Mouse (Mus musculus) left cerebral cortex, postnatal 36 days (tissue): ENCODE results near the gene Prph2. TPM values are rescaled to one million over a fixed set of nuclear protein-coding genes. Genes with fewer than 3 reads are reported as not detected.

Experiments used
- DNase-seq, 2 experiments: peaks; one replicate each; pipeline ENCODE4 v3.0.0; 2021 to 2022; ENCODE audit warnings: low spot score in 2 of 2, mixed read lengths in 1 of 2
- intact Hi-C: fragments of 180-260 bp; cut with DNase I; formaldehyde crosslinking; loops from one replicate; pipeline ENCODE4 v1.15.1; 2025
- total RNA-seq, 2 experiments: library from RNA; stranded (reverse); gene quantifications; 2 replicates each; pipeline ENCODE4 v1.2.3; 2021

Prph2 gene
- total RNA-seq, 2 experiments from 2014 or later = not detected

GRCm38 (mm10) chr17:46890116-46890815, 20.0 kb upstream of the Prph2 start, which contains the start of gene Tbcc:
Tbcc (plus strand) TSS chr17:46890684.
- intact Hi-C loops = loop anchor here (1.0 to 2.0 kb wide), 2 partner anchors 33 to 107 kb away; partner anchors contain the start of gene Rpl7l1
- peak; percentile 96 to 97 for DNase-seq

GRCm38 (mm10) chr17:46890843-46891594, 19.2 kb upstream of the Prph2 start:
- intact Hi-C loops = loop anchor here (1.0 to 2.0 kb wide), 2 partner anchors 34 to 108 kb away; partner anchors contain the start of gene Rpl7l1
- DNase-seq = peak; percentile 24 to 80

GRCm38 (mm10) chr17:46895426-46895825, 14.8 kb upstream of the Prph2 start:
- no peak for DNase-seq
- intact Hi-C loops = no loop called here

GRCm38 (mm10) chr17:46897221-46897950, 12.9 kb upstream of the Prph2 start:
- no peak for DNase-seq
- intact Hi-C loops = no loop called here

GRCm38 (mm10) chr17:46900941-46901340, 9.3 kb upstream of the Prph2 start:
- intact Hi-C loops = loop anchor here (5.0 kb wide), 1 partner anchor 131 kb away; no protein-coding TSS in a partner anchor
- no peak for DNase-seq

- intact Hi-C loops = loop anchor here (5.0 kb wide), 1 partner anchor 128 kb away; no protein-coding TSS in a partner anchor
- DNase-seq = peak; percentile 64 to 74
Observed at GRCm38 (mm10) chr17:46903876-46904490, 6.3 kb upstream of the Prph2 start.

GRCm38 (mm10) chr17:46912331-46912730, 2.1 kb downstream of the Prph2 start:
- intact Hi-C loops = no loop called here
- no peak for DNase-seq

GRCm38 (mm10) chr17:46915129-46915528, 4.9 kb downstream of the Prph2 start:
- no peak for DNase-seq
- intact Hi-C loops = no loop called here

- no peak for DNase-seq
- intact Hi-C loops = no loop called here
Observed at GRCm38 (mm10) chr17:46918951-46919350, 8.7 kb downstream of the Prph2 start.

GRCm38 (mm10) chr17:46920855-46921254, 10.6 kb downstream of the Prph2 start:
- intact Hi-C loops = no loop called here
- no peak for DNase-seq

- intact Hi-C loops = no loop called here
- DNase-seq = no peak
Observed at GRCm38 (mm10) chr17:46926192-46926591, 15.9 kb downstream of the Prph2 start.

- intact Hi-C loops = no loop called here
- DNase-seq = no peak
Observed at GRCm38 (mm10) chr17:46926941-46927340, 16.7 kb downstream of the Prph2 start.

- peak; percentile 38 to 53 for DNase-seq
- intact Hi-C loops = no loop called here
Observed at GRCm38 (mm10) chr17:46927781-46928180, 17.5 kb downstream of the Prph2 start.

GRCm38 (mm10) chr17:46929277-46929676, 19.0 kb downstream of the Prph2 start:
- DNase-seq = no peak

GRCm38 (mm10) chr17:46929897-46930296, 19.6 kb downstream of the Prph2 start:
- intact Hi-C loops = no loop called here
- no peak for DNase-seq

More at GRCm38 (mm10) chr17:46929277-46929676, 19.0 kb downstream of the Prph2 start:
- intact Hi-C loops = no loop called here

GRCm38 (mm10) chr17:46932961-46933360, 22.7 kb downstream of the Prph2 start:
- intact Hi-C loops = no loop called here
- peak; percentile 34 to 46 for DNase-seq

GRCm38 (mm10) chr17:46933557-46934348, 23.5 kb downstream of the Prph2 start:
- intact Hi-C loops = no loop called here
- DNase-seq = peak; percentile 40 to 57

- DNase-seq = no peak
- intact Hi-C loops = no loop called here
Observed at GRCm38 (mm10) chr17:46940461-46940860, 30.2 kb downstream of the Prph2 start.

GRCm38 (mm10) chr17:46942421-46942820, 32.2 kb downstream of the Prph2 start:
- intact Hi-C loops = no loop called here
- DNase-seq = no peak
